Mouse (Mus musculus) cortical plate, adult 2 months (tissue): Measurements from ENCODE around the gene B430306N03Rik.

ENCODE experiments used
- CTCF ChIP-seq: fragments of 200-500 bp; IDR thresholded peaks from 2 replicates; pipeline ENCODE4 v1.5.1; 2011; ENCODE audit warnings: mild to moderate bottlenecking, control low read depth, low read length; ENCODE audit not compliant: insufficient read depth; ENCODE audit errors: extremely low read depth
- POLR2A ChIP-seq: fragments of 200-500 bp; IDR thresholded peaks from 2 replicates; pipeline ENCODE4 v1.6.1; 2011; ENCODE audit warnings: mild to moderate bottlenecking, low read length, control low read depth; ENCODE audit not compliant: insufficient read depth; ENCODE audit errors: extremely low read depth

DNA sequence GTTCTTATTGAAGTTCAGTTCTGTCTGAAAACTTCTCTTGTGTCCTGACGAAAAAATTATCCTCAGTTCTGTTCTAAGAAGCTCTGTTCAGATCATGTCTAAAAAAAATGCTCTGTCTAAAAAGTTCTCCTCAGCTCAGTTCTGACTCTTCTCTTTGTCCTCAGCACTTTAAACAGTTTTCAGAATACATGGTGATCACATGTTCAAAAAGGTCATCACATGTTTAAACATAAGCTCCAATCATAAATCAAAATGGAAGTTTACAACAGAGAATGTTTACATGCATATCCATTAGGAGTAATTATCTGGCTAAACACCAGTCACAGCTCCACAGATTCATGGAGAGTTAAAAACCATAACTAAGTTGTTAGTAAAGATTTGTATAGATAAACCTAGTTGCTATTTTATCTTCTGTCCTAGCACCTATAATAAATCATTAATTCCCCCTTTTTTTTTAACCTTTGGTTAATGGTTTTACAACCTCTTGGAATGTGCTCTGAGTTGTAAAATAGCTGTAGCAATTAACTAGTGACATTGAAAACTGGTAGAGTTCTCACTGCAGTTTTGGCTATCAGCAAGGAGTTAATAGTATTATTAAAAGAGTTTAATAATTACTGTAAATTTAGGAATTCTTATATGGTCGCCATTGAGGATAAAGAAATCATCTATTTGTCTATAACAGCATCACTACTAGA, 49.2 kb upstream of the B430306N03Rik start:
- no peak for TF ChIP-seq CTCF
- TF ChIP-seq POLR2A: no peak
